Mouse (Mus musculus): ENCODE results near the gene Ncf2.
"Not testable (repeated sequence)": the region's sequence is repeated elsewhere in the genome, so short reads cannot be mapped to it uniquely, and the experiment has no call there.

The Ncf2 gene

DNA sequence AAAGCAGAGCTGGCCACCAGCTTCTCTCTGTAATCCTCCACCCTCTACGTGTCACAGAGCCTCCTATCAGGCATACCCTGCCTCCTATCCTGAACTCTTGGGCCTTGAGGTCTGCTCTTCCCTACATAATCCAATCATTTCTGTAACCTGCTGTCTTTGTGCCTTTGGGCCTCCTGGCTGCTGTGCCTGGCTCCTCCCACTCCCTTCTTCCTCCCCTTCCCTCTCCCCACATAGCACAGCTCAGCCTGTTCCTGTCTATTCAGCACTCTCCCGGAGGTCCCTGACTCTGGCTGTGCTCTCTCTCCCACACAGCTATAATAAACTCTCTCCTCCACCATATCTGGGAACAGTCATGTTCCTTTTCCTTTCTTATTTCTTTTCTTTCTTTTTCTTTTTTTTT, at the start of gene Ncf2:
Gene Ncf2 (plus strand): TSS at position 298 of the 400 bp plus-strand sequence.
- DNase-seq (ENCODE audit: low spot score): no peak

DNA sequence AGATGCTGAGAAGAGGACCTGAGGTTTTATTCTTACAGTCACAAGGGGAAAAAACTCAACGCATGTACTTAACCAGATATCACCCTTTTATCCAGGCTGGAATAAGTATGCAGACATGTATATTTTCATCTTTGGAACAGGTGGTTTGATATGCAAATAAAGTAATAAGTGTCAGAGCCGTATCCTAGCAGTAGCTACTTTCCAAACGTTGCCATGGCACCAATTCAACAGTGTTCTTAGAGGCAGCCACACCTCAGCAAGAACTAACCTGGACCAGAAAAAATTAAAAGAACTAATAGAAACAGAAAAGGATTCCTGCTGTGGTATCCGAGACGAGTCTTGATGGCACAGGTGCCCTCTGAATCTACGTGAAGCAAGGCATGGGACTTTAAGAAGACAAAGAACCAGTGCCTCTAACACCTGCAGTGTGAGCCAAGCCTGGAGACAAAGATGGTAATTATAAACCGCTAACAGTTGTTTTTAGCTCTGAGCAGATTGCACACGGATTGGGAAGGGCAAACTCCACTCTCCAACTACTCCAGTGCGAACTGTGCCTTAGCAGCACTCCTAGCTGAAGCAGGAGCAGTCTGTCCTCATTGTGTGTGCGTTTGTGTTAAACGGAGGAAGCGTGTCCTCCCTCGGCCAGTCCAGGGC, 49.6 kb upstream of the Ncf2 start, which contains the start of gene Apobec4:
Gene Apobec4 (plus strand): TSS at position 240 of the 654 bp plus-strand sequence.
- no peak for DNase-seq (ENCODE audit: low spot score)

- DNase-seq (ENCODE audit: low spot score): no peak
Measured at GRCm38 (mm10) chr1:152761791-152762190, 38.2 kb upstream of the Ncf2 start.

GRCm38 (mm10) chr1:152766032-152766772, 33.8 kb upstream of the Ncf2 start, which contains the start of the genes Rgl1 and Arpc5:
Gene Rgl1 (minus strand): TSS chr1:152766351.
Gene Arpc5 (plus strand): TSS chr1:152766542.
- DNase-seq (ENCODE audit: low spot score): peak; percentile 96

- no peak for DNase-seq (ENCODE audit: low spot score)
Measured at GRCm38 (mm10) chr1:152766804-152767748, 32.9 kb upstream of the Ncf2 start.

DNA sequence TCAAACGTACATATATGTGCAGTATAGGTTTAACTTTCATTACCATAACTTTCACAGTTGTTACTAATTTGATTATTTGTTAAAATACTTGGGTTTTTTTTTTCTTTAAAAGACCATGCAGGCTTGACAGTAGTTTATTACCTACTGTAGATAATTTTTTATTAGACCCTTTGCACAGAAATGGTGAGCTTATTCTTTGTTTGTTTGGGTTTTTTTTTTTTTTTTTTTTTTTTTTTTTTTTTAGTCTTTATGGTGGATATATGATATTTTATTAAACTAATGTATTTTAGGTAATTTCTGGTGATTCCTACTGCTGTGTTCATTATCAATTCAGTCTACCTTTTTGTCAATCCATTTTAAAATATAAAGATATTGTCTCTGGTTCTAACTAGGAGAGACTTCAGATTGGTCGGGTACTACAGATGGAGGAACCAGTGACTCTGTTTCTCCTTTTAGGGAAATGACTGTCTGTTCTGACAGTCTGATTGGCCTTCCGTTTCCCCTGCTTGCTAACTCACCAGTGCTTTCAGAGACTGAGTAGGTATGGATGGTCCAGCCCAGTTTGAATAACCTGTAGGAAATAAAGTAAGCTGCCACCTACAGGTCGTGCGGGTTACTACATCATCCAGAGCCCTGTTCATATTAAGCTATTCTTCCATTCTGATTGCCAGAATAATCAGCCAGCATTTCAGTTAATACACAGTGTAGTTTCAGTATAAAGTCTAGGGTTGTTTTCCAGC, 32.1 kb upstream of the Ncf2 start:
- DNase-seq (ENCODE audit: low spot score): peak; percentile 78

DNA sequence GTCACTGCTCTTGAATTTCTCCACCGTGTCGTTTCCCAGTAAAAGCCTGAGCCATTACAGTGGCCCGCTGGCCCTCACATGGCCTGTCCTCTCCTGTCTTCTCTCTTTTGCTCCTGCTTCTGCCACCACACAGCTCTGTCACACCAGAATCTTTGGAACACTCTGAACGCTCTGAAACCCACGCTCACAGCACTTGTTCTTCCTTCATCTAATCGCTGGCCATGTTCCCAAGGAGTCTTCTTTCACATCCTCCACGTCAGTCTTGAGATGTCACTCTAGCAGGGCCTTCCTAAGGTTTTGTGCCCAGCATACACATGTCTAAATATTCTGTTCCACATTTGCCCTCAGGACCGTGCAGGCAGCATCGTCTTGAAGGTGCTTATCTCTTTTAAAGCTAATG, 29.0 kb upstream of the Ncf2 start:
- DNase-seq (ENCODE audit: low spot score): no peak

DNA sequence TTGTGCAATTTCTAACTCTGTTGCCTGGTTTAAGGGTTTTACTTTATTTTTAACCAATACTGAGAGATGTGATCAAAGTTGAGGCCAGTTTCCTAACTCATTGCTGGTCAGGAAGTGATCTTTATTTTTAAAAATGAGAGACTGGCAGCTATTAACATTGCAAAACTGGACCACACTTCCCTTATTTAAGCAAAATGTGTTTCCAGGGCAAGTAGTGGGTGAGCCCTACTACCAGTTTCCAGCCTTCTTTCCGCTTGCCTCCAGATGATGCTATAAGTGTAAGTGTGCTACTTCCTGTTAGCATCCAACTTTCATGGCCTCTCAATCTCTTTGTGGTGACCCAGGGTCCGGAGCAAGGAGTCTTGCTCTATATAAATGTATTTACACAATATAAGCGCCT, 25.4 kb upstream of the Ncf2 start:
- DNase-seq (ENCODE audit: low spot score): not testable (repeated sequence)

DNA sequence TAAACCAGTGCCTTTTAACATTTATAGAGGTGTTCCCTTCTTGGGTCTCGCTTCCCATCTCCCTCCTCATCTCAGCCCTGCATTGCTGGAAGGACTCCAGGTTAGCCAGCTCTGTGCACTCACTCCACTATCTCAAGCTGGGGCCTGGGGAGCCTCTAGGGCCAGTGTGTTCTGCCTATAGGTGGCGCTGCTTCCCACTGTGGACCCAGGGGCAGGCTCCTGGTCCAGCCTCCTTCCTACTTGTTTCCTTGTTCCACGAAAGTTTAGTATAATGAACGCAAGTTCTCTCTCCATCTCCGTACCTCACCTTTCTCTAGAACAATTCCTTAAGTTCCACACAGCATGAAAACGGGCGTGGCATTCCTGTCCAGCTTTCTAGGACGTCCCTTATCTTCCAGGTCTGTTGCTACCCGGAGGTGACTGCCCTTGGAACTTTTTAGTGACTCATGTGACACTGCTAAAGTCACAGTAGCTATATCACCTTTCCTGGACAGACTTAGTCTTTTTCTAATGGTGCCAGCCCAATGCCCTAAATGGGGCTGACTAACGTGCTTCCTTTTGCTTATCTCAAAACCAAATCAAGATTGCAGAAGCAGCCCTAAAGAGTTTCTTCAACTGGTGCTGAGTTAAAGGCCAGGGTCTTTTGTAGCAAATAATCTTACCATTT, 20.8 kb upstream of the Ncf2 start:
- DNase-seq (ENCODE audit: low spot score): peak; percentile 35

DNA sequence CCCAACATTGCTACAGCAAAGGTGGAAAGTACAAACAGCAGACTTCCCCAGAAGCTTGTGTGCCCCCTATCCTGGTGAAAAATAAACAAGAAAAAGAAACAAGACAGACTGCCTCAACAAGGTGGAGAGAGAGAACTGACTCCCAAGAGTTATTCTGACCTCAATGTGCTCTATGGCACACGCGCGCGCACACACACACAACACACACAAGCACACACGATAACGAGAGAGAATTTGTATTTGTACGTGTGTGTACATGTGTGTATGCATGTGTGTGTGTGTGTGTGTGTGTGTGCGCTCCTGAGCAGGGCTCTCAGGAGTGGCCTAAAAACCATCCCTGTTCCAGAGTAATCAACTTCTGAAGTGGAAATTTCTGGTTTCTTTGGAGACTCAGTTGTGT, 15.4 kb upstream of the Ncf2 start:
- DNase-seq (ENCODE audit: low spot score): no peak

GRCm38 (mm10) chr1:152785446-152785845, 14.5 kb upstream of the Ncf2 start:
- not testable (repeated sequence) for DNase-seq (ENCODE audit: low spot score)

DNA sequence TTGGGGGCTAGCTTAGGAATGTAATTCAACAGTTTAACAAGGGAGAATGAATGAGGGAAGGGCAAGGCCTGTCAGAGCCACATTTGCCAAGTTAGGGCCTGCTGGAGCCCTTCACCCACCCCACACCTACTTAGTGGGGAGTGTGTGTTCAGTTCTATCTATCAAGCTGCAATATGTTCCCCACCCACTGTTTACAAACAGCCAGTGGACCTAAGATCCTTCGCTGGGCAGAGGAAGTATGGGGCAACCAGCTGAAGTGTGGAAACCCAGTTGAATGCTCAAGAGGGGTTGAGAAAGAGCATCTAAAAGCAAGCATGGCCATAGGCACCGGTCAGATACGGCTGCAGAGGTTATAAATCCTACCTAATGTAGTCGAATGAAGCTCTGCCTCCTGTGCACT, 13.0 kb upstream of the Ncf2 start:
- no peak for DNase-seq (ENCODE audit: low spot score)

- DNase-seq (ENCODE audit: low spot score): no peak
Measured at GRCm38 (mm10) chr1:152788121-152788660, 11.8 kb upstream of the Ncf2 start.

DNA sequence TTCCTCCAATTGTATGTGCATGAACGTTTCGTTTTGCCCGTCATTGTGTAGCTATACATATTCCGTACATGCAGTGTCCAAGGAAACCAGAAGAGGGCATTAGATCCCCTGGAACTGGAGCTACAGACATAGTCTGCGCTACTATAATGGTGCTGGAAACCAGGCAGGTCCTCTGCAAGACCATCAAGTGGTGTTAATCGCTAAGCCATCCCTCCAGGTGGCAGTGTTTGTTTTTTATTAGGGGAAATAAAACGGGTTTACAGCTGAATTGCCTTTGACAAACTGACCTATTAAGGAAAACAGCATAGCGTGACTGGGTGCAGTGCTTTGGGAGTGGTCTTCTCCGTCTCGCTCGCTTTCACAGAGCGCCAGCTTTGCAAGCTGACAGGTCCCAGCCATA, 9.7 kb upstream of the Ncf2 start:
- no peak for DNase-seq (ENCODE audit: low spot score)

GRCm38 (mm10) chr1:152790821-152791220, 9.2 kb upstream of the Ncf2 start:
- no peak for DNase-seq (ENCODE audit: low spot score)

GRCm38 (mm10) chr1:152791269-152791668, 8.7 kb upstream of the Ncf2 start:
- DNase-seq (ENCODE audit: low spot score): no peak

- no peak for DNase-seq (ENCODE audit: low spot score)
Measured at GRCm38 (mm10) chr1:152792736-152793494, 7.1 kb upstream of the Ncf2 start.

DNA sequence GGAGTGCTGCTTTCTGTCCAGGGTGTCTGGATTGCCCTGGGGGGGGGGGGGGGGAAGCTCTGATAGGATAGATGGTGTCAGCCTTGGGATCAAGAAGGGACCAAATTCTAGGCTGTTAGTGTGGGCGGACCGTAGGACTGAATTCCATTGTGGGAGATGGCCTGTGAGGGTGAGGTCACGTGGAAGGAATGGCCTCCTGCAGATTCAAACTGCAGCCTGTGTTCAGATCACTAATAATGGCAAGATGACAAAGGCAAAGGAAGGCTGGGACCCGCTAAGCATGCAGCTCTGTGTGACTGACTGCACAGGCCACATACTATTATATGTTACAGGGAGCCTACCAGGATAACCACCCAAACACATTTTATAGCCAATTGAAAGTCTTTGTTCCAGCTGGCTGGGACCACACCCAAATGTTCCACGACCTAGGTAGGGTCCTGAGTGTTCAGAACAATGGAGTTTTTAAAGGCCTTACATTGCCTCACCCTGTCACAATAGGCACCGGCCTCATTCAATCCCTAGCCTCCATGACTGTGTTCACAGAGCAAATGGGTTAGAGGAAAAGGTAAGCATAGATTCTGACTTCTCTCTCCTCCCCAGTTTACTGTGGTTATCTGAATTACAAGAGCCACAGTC, 6.4 kb upstream of the Ncf2 start:
- DNase-seq (ENCODE audit: low spot score): no peak

- DNase-seq (ENCODE audit: low spot score): no peak
Measured at GRCm38 (mm10) chr1:152795688-152796255, 4.2 kb upstream of the Ncf2 start.

All from spleen, adult 12 weeks (tissue).